Mouse (Mus musculus): ENCODE results near the gene Fam173a. TPM values are rescaled to one million over a fixed set of nuclear protein-coding genes. Genes with fewer than 3 reads are reported as not detected.

Gene Fam173a
- polyA plus RNA-seq, 1 experiment from 2014 or later, result 91.8 TPM

- ATAC-seq, result no peak
- no peak overlapping the region for H3K4me3 ChIP-seq (ENCODE audit: low read depth, low read length)
- no peaks in the 10 kb centered on the region for H3K9me3 ChIP-seq (replicated peaks; ENCODE audit: control insufficient read depth, low read length, poor library complexity, severe bottlenecking)
- no peak overlapping the region for H3K9ac ChIP-seq (ENCODE audit: low read depth, low read length)
- H3K27ac ChIP-seq (ENCODE audit: low read length), result no peak overlapping the region
- no peaks in the 10 kb centered on the region for H3K4me1 ChIP-seq (ENCODE audit: control insufficient read depth, insufficient read depth, low read length)
- WGBS, result 81% methylated on average over 3 of the region's 3 CpGs
- H3K36me3 ChIP-seq (ENCODE audit: control insufficient read depth, insufficient read depth, low read length), result no peaks in the 10 kb centered on the region
- H3K27me3 ChIP-seq (ENCODE audit: control insufficient read depth, insufficient read depth, low read depth, low read length), result peaks cover 3% of the 10 kb centered on the region; the same call in 1 of the 2 replicates
- H3K4me2 ChIP-seq (ENCODE audit: low read length), result no peak overlapping the region
Measured at GRCm38 (mm10) chr17:25757691-25758090, 35.0 kb downstream of the Fam173a start.

GRCm38 (mm10) chr17:25756378-25757242 is 36.1 kb downstream of the Fam173a start:
- 84% methylated on average over 9 of the region's 9 CpGs for WGBS
- H3K36me3 ChIP-seq (ENCODE audit: control insufficient read depth, insufficient read depth, low read length), result no peaks in the 10 kb centered on the region
- H3K27me3 ChIP-seq (ENCODE audit: control insufficient read depth, insufficient read depth, low read depth, low read length), result peaks cover 3% of the 10 kb centered on the region; the same call in 1 of the 2 replicates
- H3K9me3 ChIP-seq (replicated peaks; ENCODE audit: control insufficient read depth, low read length, poor library complexity, severe bottlenecking), result no peaks in the 10 kb centered on the region
- no peak overlapping the region for H3K9ac ChIP-seq (ENCODE audit: low read depth, low read length)
- no peak for ATAC-seq
- H3K4me3 ChIP-seq (ENCODE audit: low read depth, low read length), result no peak overlapping the region
- H3K27ac ChIP-seq (ENCODE audit: low read length), result no peak overlapping the region
- H3K4me2 ChIP-seq (ENCODE audit: low read length), result no peak overlapping the region
- H3K4me1 ChIP-seq (ENCODE audit: control insufficient read depth, insufficient read depth, low read length), result peaks cover 1% of the 10 kb centered on the region; the same call in 1 of the 2 replicates

DNA sequence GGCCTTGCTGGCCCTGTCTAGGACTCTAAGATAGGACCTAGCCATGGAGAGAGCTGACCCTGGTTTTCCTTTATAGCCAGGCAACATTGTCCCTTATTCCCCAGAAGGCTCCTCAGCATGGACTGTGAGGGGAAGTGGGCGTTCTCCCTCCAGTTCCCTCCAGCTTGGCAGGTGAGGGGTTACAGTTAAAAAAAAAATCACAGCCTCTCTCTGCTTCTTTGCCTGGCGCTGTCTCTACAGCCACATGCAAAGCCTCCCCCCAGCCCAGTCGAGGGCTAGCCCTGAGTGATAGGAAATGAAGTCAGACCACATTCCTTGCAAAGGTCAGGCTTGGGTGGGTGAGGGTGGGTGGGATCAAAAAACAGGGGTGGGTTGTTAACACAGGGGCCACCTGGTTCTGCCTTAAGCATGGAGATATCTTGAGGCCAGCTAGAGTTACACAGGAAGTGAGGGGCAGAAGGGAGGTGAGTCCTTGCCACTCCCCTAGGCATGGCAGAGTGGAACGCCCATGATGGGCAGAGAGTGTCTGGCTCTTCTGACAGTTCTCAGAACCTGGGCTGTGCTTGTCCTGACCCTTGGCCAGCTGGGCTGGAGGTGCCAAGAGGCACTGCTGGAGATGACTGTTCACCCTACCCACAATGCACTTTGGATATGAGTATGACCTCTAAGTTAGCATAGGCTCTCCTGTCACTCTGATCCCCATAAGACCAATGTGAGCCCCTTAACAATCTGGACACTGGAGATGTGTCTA is 36.9 kb downstream of the Fam173a start:
- ATAC-seq, result no peak

DNA sequence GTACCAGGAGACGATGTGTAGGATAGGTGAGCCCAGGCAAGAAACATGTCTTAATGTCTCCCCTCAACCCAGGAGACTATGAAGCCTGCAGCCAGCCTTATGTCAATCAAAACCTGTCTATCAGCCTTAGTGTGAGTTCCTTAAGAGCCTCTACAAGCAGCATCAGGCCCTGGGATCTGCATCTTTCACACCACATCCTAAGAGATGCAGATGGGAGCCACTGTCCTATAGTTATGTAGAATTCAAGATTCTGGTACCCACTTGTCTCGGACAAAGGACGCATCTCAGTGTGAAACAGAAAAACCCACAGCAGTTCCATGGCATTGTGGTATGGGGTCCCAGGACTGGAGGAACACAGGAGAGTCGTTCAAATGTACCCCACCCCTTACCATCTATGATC is 37.6 kb downstream of the Fam173a start:
- H3K27ac ChIP-seq (ENCODE audit: low read length), result no peak overlapping the region
- no peak for ATAC-seq
- H3K4me1 ChIP-seq (ENCODE audit: control insufficient read depth, insufficient read depth, low read length), result peaks cover 4% of the 10 kb centered on the region; the same call in 1 of the 2 replicates
- 0 out of 2 replicates have a peak, but pooled peaks cover under 1% of the 10 kb centered on the region for H3K27me3 ChIP-seq (ENCODE audit: control insufficient read depth, insufficient read depth, low read depth, low read length)
- H3K9me3 ChIP-seq (replicated peaks; ENCODE audit: control insufficient read depth, low read length, poor library complexity, severe bottlenecking), result no peaks in the 10 kb centered on the region
- H3K4me3 ChIP-seq (ENCODE audit: low read depth, low read length), result no peak overlapping the region
- H3K9ac ChIP-seq (ENCODE audit: low read depth, low read length), result no peak overlapping the region
- no peak overlapping the region for H3K4me2 ChIP-seq (ENCODE audit: low read length)
- H3K36me3 ChIP-seq (ENCODE audit: control insufficient read depth, insufficient read depth, low read length), result no peaks in the 10 kb centered on the region
- 76% methylated on average over 4 of the region's 4 CpGs for WGBS

More for the DNA sequence above, 36.9 kb downstream of the Fam173a start:
- no peak overlapping the region for H3K9ac ChIP-seq (ENCODE audit: low read depth, low read length)
- H3K27me3 ChIP-seq (ENCODE audit: control insufficient read depth, insufficient read depth, low read depth, low read length), result peaks cover 3% of the 10 kb centered on the region; the same call in 1 of the 2 replicates
- no peak overlapping the region for H3K4me3 ChIP-seq (ENCODE audit: low read depth, low read length)
- no peaks in the 10 kb centered on the region for H3K36me3 ChIP-seq (ENCODE audit: control insufficient read depth, insufficient read depth, low read length)
- H3K27ac ChIP-seq (ENCODE audit: low read length), result no peak overlapping the region
- H3K4me1 ChIP-seq (ENCODE audit: control insufficient read depth, insufficient read depth, low read length), result peaks cover 4% of the 10 kb centered on the region; the same call in 1 of the 2 replicates
- H3K9me3 ChIP-seq (replicated peaks; ENCODE audit: control insufficient read depth, low read length, poor library complexity, severe bottlenecking), result no peaks in the 10 kb centered on the region
- 74% methylated on average over 4 of the region's 4 CpGs for WGBS
- H3K4me2 ChIP-seq (ENCODE audit: low read length), result no peak overlapping the region

DNA sequence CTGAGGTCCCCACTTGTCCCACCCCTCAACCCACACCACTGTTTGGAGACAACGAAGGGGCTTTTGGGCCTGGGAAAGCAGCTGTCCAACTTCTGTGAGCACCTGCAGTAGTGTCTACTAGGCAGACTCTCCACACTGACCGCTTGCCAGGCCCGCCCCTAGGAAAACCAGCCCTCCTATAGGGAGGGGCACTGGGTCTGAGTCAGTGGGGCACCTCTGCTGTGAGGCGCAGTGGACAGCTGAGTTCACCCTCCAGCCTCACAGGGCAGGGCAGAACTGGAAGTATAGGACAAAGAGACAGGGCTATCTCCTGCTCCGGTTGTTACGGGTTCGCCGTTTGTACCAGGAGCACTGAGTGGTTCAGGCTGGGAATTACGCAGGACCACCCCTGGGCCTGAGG is 38.5 kb downstream of the Fam173a start, which contains the start of gene Msln:
Gene Msln, minus strand, starts transcription at position 138 of the 400 bp plus-strand sequence.
- H3K4me1 ChIP-seq (ENCODE audit: control insufficient read depth, insufficient read depth, low read length), result peaks cover 4% of the 10 kb centered on the region; the same call in 1 of the 2 replicates
- WGBS, result 84% methylated on average over 9 of the region's 9 CpGs
- no peak within 1 kb of the TSS for H3K4me3 ChIP-seq (ENCODE audit: low read depth, low read length)
- no peaks in the 10 kb centered on the region for H3K36me3 ChIP-seq (ENCODE audit: control insufficient read depth, insufficient read depth, low read length)
- no peak within 1 kb of the TSS for H3K9ac ChIP-seq (ENCODE audit: low read depth, low read length)
- no peak for ATAC-seq
- H3K9me3 ChIP-seq (replicated peaks; ENCODE audit: control insufficient read depth, low read length, poor library complexity, severe bottlenecking), result no peaks in the 10 kb centered on the region
- no peaks in the 10 kb centered on the region for H3K27me3 ChIP-seq (ENCODE audit: control insufficient read depth, insufficient read depth, low read depth, low read length)
- H3K27ac ChIP-seq (ENCODE audit: low read length), result no peak within 1 kb of the TSS
- H3K4me2 ChIP-seq (ENCODE audit: low read length), result no peak within 1 kb of the TSS

DNA sequence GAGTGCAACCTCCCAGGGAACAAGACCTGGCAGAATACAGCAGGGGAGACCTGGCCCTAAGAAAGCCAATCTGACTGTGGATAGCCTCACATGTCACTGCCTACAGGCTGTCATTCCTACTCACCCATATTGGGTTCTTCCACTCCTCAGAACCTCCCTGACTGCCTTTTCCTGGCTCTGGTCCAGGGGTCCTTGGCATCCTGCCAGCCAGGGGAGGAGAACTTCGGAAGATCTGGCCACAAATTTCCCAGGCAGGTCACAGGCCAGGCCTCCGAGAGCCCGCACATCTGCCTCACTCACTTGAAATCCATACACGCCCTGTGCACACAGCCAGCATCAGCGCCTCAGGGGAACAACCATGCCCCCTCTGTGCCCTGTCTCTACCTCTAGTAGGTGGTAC is 41.3 kb downstream of the Fam173a start:
- Histone ChIP-seq H3K27me3 (ENCODE audit: control insufficient read depth, insufficient read depth, low read depth, low read length) (no peaks in the 10 kb centered on the region), H3K36me3 (ENCODE audit: control insufficient read depth, insufficient read depth, low read length) (no peaks in the 10 kb centered on the region), H3K4me1 (ENCODE audit: control insufficient read depth, insufficient read depth, low read length) (peaks cover 4% of the 10 kb centered on the region; the same call in 1 of the 2 replicates), H3K9ac (ENCODE audit: low read depth, low read length) (no peak overlapping the region), H3K4me3 (ENCODE audit: low read depth, low read length) (no peak overlapping the region), H3K27ac (ENCODE audit: low read length) (no peak overlapping the region), H3K4me2 (ENCODE audit: low read length) (no peak overlapping the region), H3K9me3 (replicated peaks; ENCODE audit: control insufficient read depth, low read length, poor library complexity, severe bottlenecking) (no peaks in the 10 kb centered on the region)
- WGBS, result 44% methylated on average over 5 of the region's 5 CpGs
- ATAC-seq, result no peak

DNA sequence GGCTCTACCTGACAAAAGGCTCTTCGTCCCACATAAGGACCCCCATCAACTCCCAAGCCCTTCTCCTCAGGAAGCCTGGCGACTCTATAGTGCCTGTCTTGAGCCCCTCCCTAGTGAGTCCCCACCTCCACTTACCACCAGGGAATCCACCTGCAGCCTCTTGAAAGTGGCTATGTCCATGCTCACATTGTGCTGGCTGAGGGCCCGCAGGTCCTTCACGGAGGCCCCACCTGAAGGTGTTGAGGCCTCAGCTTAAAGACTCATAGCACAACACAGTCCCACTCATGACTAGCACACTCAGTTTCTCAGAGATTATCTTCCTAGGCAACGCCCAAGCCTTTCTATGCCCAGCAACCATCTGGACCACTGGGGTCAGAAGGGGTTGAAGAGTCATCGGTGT is 43.4 kb downstream of the Fam173a start:
- 92% methylated on average over 6 of the region's 6 CpGs for WGBS
- Histone ChIP-seq H3K27ac (ENCODE audit: low read length) (no peak overlapping the region), H3K4me3 (ENCODE audit: low read depth, low read length) (no peak overlapping the region), H3K9me3 (replicated peaks; ENCODE audit: control insufficient read depth, low read length, poor library complexity, severe bottlenecking) (no peaks in the 10 kb centered on the region), H3K4me1 (ENCODE audit: control insufficient read depth, insufficient read depth, low read length) (peaks cover 4% of the 10 kb centered on the region; the same call in 1 of the 2 replicates), H3K27me3 (ENCODE audit: control insufficient read depth, insufficient read depth, low read depth, low read length) (no peaks in the 10 kb centered on the region), H3K4me2 (ENCODE audit: low read length) (no peak overlapping the region), H3K36me3 (ENCODE audit: control insufficient read depth, insufficient read depth, low read length) (no peaks in the 10 kb centered on the region), H3K9ac (ENCODE audit: low read depth, low read length) (no peak overlapping the region)
- no peak for ATAC-seq

DNA sequence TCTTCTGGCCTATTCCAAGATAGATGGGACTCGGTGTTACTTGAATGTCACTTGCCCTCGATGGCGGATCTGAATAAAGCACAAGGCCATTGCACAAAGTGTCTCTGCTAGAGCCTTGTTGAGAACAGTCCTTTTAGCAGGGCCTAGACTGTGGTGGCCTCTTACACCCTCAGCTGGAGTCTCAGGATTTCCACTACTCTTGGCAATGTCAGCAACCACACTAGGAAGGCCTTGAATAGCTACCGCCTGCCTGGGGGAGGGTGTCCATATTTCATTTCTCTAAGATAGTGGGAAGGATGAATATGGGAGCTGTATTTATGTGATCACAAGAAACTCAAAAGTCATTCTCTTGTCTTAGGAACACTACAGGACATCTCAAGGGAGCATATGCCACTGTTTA is 44.5 kb downstream of the Fam173a start:
- no peak overlapping the region for H3K4me3 ChIP-seq (ENCODE audit: low read depth, low read length)
- H3K27ac ChIP-seq (ENCODE audit: low read length), result no peak overlapping the region
- 96% methylated on average over 4 of the region's 4 CpGs for WGBS
- no peaks in the 10 kb centered on the region for H3K27me3 ChIP-seq (ENCODE audit: control insufficient read depth, insufficient read depth, low read depth, low read length)
- H3K36me3 ChIP-seq (ENCODE audit: control insufficient read depth, insufficient read depth, low read length), result no peaks in the 10 kb centered on the region
- H3K9me3 ChIP-seq (replicated peaks; ENCODE audit: control insufficient read depth, low read length, poor library complexity, severe bottlenecking), result no peaks in the 10 kb centered on the region
- H3K4me1 ChIP-seq (ENCODE audit: control insufficient read depth, insufficient read depth, low read length), result peaks cover 4% of the 10 kb centered on the region; the same call in 1 of the 2 replicates
- no peak overlapping the region for H3K9ac ChIP-seq (ENCODE audit: low read depth, low read length)
- ATAC-seq, result no peak
- no peak overlapping the region for H3K4me2 ChIP-seq (ENCODE audit: low read length)

All from midbrain, embryonic 16.5 days (tissue).